Mouse (Mus musculus) lung, embryonic 15.5 days (tissue): ENCODE results near the gene Pitpnc1. TPM values are rescaled to one million over a fixed set of nuclear protein-coding genes. Genes with fewer than 3 reads are reported as not detected.

Experiments
- ATAC-seq: fragments of 200-750 bp; cut with Nextera tagmentation; 2 replicates; pipeline ENCODE4 v1.8.0; 2017; ENCODE audit warnings: moderate number of reproducible peaks, borderline replicate concordance; ENCODE audit not compliant: low FRiP score, low TSS enrichment; ENCODE audit errors: extremely low read depth
- H3K27ac ChIP-seq: fragments of 300-500 bp; sonication (generic); 2 replicates; pipeline ENCODE4 v1.5.1; 2015; ENCODE audit warnings: moderate library complexity, mild to moderate bottlenecking, inconsistent platforms
- H3K27me3 ChIP-seq: fragments of 300-500 bp; sonication (generic); 2 replicates; pipeline ENCODE4 v1.6.1; 2015; ENCODE audit warnings: inconsistent platforms
- H3K36me3 ChIP-seq: fragments of 300-500 bp; sonication (generic); 2 replicates; pipeline ENCODE4 v1.6.1; 2015; ENCODE audit warnings: inconsistent platforms
- H3K4me1 ChIP-seq: fragments of 300-500 bp; sonication (generic); 2 replicates; pipeline ENCODE4 v1.6.1; 2015; ENCODE audit warnings: inconsistent platforms
- H3K4me2 ChIP-seq: fragments of 300-500 bp; sonication (generic); 2 replicates; pipeline ENCODE4 v1.6.1; 2015; ENCODE audit warnings: inconsistent platforms, mild to moderate bottlenecking, moderate library complexity
- H3K4me3 ChIP-seq: fragments of 300-500 bp; sonication (generic); 2 replicates; pipeline ENCODE4 v1.5.1; 2015; ENCODE audit warnings: mild to moderate bottlenecking, inconsistent platforms
- H3K9ac ChIP-seq: fragments of 300-500 bp; sonication (generic); 2 replicates; pipeline ENCODE4 v1.6.1; 2015; ENCODE audit warnings: inconsistent platforms
- H3K9me3 ChIP-seq: fragments of 300-500 bp; sonication (generic); 2 replicates; pipeline ENCODE4 v1.6.1; 2016; ENCODE audit warnings: inconsistent platforms
- WGBS: fragments of 180-500 bp; shearing (Covaris S2); methylation state at CpG from one replicate; pipeline ENCODE4 v1.1.7; 2015; 5-methylcytosine and 5-hydroxymethylcytosine counted together
- polyA plus RNA-seq: library from polyadenylated mRNA; unstranded; fragments of >200 nt; fragmentation: Nextera tagmentation; extraction: Ambion mirVana; gene quantifications from 2 replicates; pipeline ENCODE4 v1.2.1, GENCODE M21; 2015

Pitpnc1 gene
- polyA plus RNA-seq, 1 experiment from 2014 or later, result 16.7 TPM

DNA sequence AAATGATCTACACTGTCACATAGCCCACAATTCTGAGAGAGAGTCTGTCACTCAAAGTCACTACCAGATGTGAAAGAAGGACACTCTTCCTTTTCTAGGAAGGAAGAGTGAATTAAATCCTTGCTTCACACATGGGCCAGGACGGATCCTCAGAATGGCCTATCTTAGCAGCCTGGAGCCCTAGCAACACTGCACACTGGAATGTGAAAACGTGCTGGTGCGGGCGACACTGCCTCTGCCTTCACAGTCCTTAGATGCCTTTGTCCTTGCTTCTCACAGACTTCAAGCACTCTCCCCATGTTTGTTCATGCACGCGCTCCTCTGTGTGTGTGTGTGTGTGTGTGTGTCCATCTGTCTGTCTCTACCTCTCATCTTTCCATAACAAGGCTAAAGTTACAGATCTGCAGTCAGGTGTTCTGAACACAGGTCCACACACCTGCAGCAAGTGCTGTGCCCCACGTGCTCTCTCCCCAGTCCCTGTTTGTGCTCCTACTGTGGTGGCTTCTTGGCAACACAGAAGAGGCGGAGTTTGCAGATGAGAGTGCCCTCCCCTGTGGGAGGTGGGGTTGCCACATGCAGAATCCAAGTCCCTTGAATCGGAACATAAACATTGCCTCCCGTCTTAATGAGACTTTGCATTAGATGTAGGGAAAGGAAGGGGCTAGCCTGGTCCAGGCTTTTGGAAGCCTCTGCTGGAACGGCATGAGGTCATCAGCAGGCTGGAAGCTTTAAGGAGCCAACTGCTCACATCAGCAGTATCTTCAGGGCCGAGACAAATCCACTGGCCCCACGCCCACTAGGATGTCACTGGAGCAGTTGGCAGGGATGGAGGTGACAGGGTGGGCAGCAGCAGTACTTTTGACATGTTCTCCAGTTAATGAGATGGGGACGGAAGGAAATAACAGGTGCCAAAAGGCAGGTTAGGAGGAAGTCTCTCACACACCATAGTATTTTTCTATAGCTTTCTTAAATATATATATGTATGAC lies 144.5 kb downstream of the Pitpnc1 start:
- H3K9ac ChIP-seq, result no peak overlapping the region
- 43% methylated on average over 14 of the region's 14 CpGs for whole genome bisulfite sequencing
- no peaks in the 10 kb centered on the region for H3K36me3 ChIP-seq
- H3K4me3 ChIP-seq, result no peak overlapping the region
- H3K4me1 ChIP-seq, result peaks cover 4% of the 10 kb centered on the region; the same call in 1 of the 2 replicates
- no peaks in the 10 kb centered on the region for H3K27me3 ChIP-seq
- H3K4me2 ChIP-seq, result no peak overlapping the region
- no peak; the same call in 1 of the 2 replicates for ATAC-seq
- H3K9me3 ChIP-seq, result no peaks in the 10 kb centered on the region
- no peak overlapping the region for H3K27ac ChIP-seq

DNA sequence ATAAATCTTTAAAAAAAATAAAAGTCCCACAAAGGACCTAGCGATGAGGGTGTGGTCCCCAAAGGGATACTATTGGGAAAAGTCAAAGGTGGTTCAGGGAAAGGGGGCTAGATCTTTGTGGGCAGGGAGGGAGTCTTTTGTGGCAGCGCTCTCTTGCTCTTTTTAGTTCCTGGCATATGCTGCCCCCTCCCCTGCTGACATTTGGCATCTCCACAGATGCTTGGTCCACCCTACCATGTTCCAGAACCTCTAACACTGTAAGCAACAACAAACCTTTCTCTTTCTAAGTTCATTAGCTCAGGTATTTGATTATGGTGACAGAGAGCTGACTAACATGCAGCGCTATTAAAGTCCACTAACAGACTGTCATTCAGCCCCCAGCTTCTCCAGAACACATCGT lies 145.3 kb downstream of the Pitpnc1 start:
- peaks cover 4% of the 10 kb centered on the region; the same call in 1 of the 2 replicates for H3K4me1 ChIP-seq
- no peak overlapping the region for H3K4me2 ChIP-seq
- H3K9me3 ChIP-seq, result no peaks in the 10 kb centered on the region
- no peaks in the 10 kb centered on the region for H3K36me3 ChIP-seq
- H3K27ac ChIP-seq, result no peak overlapping the region
- H3K27me3 ChIP-seq, result no peaks in the 10 kb centered on the region
- H3K4me3 ChIP-seq, result no peak overlapping the region
- H3K9ac ChIP-seq, result no peak overlapping the region
- 92% methylated on average over 4 of the region's 4 CpGs for WGBS
- ATAC-seq, result no peak

DNA sequence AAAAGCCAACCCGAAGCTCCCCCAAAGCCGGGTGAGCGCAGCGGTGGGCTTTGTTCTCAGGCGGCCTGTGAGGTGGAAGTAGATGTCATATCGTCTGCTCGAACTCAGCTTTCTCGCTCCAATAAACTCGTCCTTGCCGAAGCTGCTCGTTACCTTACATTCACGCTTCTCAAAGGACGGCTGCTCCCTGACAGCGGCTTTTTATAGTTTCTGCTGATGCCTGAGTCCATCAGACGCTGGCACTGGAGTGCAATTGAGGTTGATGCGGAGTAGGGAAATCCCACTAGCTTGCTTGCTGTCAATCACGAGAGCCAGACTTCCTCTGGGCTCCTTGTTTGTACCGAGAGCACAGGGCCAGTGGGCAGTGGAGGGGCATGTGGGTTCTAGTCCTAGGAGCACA lies 147.3 kb downstream of the Pitpnc1 start:
- no peak overlapping the region for H3K4me2 ChIP-seq
- H3K4me1 ChIP-seq, result peaks cover 4% of the 10 kb centered on the region; the same call in 1 of the 2 replicates
- H3K9ac ChIP-seq, result no peak overlapping the region
- WGBS, result 82% methylated on average over 18 of the region's 18 CpGs
- no peaks in the 10 kb centered on the region for H3K36me3 ChIP-seq
- no peak overlapping the region for H3K27ac ChIP-seq
- no peak overlapping the region for H3K4me3 ChIP-seq
- H3K27me3 ChIP-seq, result no peaks in the 10 kb centered on the region
- no peaks in the 10 kb centered on the region for H3K9me3 ChIP-seq
- ATAC-seq, result no peak

DNA sequence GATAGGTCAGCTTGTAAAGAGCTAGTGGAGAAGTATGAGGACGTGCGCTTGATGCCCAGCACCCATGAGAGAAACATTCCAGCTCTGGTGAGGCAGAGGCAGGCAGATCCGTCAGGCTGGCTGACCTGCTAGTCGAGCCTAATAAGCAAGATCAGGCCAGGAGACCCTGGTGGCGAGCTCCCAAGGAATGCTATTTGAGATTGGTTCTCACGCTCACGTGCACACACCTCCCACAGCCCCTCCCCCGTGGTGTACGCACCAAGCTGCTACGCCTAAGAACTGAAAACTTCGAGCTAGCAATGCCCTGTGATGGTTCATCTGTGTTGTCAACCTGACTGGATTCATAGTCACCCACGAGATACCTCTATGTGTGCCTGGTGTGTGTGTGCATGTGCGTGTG lies 148.3 kb downstream of the Pitpnc1 start:
- Histone ChIP-seq H3K4me1 (peaks cover 9% of the 10 kb centered on the region; the same call in 1 of the 2 replicates), H3K36me3 (no peaks in the 10 kb centered on the region), H3K9me3 (no peaks in the 10 kb centered on the region), H3K4me3 (no peak overlapping the region), H3K4me2 (no peak overlapping the region), H3K9ac (no peak overlapping the region), H3K27ac (no peak overlapping the region), H3K27me3 (no peaks in the 10 kb centered on the region)
- no peak for ATAC-seq
- 92% methylated on average over 13 of the region's 13 CpGs for WGBS

DNA sequence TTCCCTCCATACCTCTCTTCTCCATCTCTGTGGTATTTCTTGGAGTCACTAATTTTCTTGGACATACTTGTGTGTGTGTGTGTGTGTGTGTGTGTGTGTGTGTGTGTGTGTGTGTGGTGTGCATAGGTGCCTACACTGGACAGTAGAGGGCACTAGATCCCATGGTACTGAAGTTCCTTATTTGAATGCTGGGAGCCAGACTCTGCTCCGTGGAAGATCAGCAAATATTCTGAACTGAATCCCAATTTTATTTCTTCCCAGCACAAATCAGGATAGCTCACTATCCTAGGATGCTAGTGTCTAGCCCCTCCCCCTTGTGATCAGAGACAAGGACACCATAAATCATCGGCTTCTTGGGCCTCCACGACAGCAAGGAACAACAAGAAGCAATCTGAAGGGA lies 148.7 kb downstream of the Pitpnc1 start:
- H3K9me3 ChIP-seq, result no peaks in the 10 kb centered on the region
- no peak overlapping the region for H3K4me2 ChIP-seq
- H3K4me3 ChIP-seq, result no peak overlapping the region
- peaks cover 9% of the 10 kb centered on the region; the same call in 1 of the 2 replicates for H3K4me1 ChIP-seq
- H3K36me3 ChIP-seq, result no peaks in the 10 kb centered on the region
- ATAC-seq, result no peak
- H3K27ac ChIP-seq, result no peak overlapping the region
- no peaks in the 10 kb centered on the region for H3K27me3 ChIP-seq
- no peak overlapping the region for H3K9ac ChIP-seq
- 78% methylated on average over 3 of the region's 3 CpGs for WGBS

DNA sequence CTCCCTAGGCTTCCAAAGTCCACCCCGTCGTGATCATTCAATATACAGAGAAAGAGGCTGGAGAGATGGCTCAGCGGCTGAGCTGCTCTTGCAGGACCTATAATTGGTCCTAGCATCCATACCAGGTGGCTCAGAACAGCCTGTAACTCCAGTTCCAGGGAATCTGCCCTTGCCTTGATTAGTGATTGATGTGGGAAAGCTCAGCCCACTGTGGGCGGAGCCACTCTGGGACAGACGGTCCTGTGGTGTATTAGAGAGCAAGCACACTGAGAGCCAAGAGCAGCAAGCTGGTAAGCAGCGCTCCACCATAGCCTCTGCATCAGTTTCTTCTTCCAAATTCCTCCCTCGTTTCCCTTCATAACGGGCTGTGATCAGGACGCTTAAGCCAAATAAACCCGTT lies 150.6 kb downstream of the Pitpnc1 start:
- H3K4me2 ChIP-seq, result no peak overlapping the region
- 52% methylated on average over 10 of the region's 10 CpGs for WGBS
- H3K9me3 ChIP-seq, result no peaks in the 10 kb centered on the region
- H3K4me1 ChIP-seq, result peaks cover 4% of the 10 kb centered on the region; the same call in 1 of the 2 replicates
- no peak for ATAC-seq
- H3K9ac ChIP-seq, result no peak overlapping the region
- no peak overlapping the region for H3K27ac ChIP-seq
- H3K27me3 ChIP-seq, result no peaks in the 10 kb centered on the region
- H3K36me3 ChIP-seq, result no peaks in the 10 kb centered on the region
- H3K4me3 ChIP-seq, result no peak overlapping the region

DNA sequence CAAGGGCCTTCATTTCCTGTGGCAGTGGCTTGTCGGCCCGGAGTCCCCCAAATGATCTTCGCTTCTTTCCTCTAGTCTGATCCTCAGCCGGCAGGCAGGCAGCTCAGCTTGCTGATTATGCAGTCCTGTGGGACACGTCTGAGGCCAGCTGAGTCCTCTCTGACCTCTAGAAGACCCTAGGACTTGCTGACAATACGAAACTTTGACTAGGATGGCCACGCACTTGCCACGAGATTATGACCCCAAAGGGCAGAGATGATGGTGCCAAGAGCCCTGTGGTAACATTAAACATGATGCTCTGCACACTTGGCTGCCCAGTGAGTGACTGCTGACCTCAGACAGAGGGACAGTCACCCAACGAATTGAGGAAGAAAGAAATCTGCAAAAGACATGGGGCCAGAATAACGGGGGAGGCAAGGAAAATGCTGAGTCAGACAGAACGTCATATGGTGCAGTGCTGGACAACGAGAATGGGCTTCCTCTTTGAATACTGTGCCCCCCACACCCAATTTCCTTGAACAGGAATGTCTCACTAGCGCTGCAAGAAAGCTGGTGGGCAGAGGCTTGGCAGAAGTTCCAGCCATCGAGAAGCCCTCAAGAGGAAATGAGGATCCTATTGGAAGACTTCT lies 152.7 kb downstream of the Pitpnc1 start:
- H3K27ac ChIP-seq, result no peak overlapping the region
- no peak for ATAC-seq

DNA sequence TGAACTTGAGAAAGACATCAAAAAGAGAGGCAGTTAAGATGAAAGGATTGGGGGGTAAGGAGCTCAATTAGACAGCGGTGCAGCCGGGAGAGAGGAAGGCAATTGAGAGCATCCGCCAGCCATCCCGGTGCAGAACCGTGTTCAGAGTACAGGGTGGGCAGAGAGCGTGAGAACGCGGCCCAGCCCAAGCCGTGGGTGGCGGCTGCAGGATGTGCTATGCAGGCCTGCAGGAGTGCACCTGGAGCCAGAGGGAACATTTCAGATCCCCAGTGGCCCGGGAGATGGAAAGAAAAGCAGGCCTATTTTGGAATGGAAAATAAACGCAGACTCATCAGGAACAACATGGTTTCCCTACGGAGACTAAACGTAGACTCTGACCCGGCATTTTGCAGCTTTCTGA lies 155.0 kb downstream of the Pitpnc1 start:
- no peaks in the 10 kb centered on the region for H3K9me3 ChIP-seq
- WGBS, result 77% methylated on average over 15 of the region's 15 CpGs
- no peak overlapping the region for H3K27ac ChIP-seq
- no peak overlapping the region for H3K9ac ChIP-seq
- no peak overlapping the region for H3K4me3 ChIP-seq
- peaks cover 9% of the 10 kb centered on the region; the same call in 1 of the 2 replicates for H3K4me1 ChIP-seq
- no peak overlapping the region for H3K4me2 ChIP-seq
- no peaks in the 10 kb centered on the region for H3K27me3 ChIP-seq
- H3K36me3 ChIP-seq, result no peaks in the 10 kb centered on the region
- ATAC-seq, result no peak

More for the DNA sequence above, 152.7 kb downstream of the Pitpnc1 start:
- Histone ChIP-seq H3K4me1 (peaks cover 4% of the 10 kb centered on the region; the same call in 1 of the 2 replicates), H3K4me2 (no peak overlapping the region), H3K9me3 (no peaks in the 10 kb centered on the region), H3K27me3 (no peaks in the 10 kb centered on the region), H3K9ac (no peak overlapping the region), H3K4me3 (no peak overlapping the region), H3K36me3 (no peaks in the 10 kb centered on the region)
- 58% methylated on average over 14 of the region's 14 CpGs for WGBS

DNA sequence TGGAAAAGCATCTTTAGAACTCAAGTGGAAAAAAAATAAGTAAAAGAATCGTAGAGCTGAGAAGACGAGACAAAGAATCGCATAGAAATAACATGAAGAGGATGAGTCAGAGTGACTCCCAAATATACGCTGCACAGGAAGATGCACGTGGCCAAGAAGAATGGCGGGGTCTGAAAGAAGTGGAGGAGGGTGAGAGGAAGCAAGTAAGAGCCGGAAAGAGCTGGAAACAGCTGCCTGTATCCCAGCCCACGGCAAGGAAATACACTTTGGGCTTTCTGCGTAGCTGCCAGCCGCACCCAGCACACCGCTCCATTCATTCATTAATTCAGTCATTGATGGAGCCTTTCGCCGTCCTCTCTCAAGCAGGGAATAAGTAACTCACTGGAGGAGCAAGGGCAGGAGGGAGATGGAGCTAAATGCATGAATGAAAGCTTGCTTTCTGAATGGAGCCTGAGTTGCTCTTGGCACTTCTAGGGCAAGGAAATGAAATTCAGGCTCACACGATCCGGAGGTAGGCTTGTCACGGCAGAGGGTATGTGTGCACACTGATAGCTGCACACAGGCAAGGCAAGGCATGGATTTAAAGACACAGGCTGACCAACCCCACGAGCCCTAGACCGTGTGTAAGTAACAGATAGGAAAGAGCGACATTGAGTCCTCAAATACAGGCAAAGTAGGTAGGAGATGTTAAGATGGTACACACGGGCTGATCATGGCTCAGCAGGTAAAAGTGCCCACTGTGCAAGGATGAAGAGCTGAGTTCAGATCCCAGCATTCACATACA lies 160.0 kb downstream of the Pitpnc1 start:
- no peak overlapping the region for H3K9ac ChIP-seq
- WGBS, result 73% methylated on average over 20 of the region's 20 CpGs
- H3K27ac ChIP-seq, result no peak overlapping the region; the same call in 1 of the 2 replicates

DNA sequence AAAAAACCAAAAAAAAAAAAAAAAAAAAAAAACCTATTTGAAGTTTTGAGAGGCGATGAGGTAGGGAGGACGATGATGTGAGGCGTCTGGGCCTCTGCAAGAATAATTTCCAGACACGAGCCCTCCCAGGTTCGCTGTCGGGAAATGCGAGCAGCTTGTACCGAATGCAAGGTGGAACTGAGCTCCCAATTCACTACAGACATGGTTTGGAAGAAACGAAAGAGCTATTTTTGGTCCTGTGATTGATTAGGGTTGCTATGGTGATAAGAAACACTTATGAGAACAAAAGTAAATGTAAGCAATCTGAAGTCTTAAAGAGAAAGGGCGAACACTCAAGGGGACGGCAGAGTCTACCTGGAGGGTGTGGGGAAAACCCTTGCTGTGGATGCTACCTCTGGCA lies 164.3 kb downstream of the Pitpnc1 start:
- H3K27me3 ChIP-seq, result no peaks in the 10 kb centered on the region
- 62% methylated on average over 11 of the region's 11 CpGs for WGBS
- H3K4me3 ChIP-seq, result no peak overlapping the region
- no peak for ATAC-seq
- H3K36me3 ChIP-seq, result no peaks in the 10 kb centered on the region
- no peak overlapping the region for H3K27ac ChIP-seq
- no peaks in the 10 kb centered on the region for H3K9me3 ChIP-seq
- no peak overlapping the region for H3K4me2 ChIP-seq
- 0 out of 2 replicates have a peak, but pooled peaks cover 4% of the 10 kb centered on the region for H3K4me1 ChIP-seq
- no peak overlapping the region for H3K9ac ChIP-seq

More for the DNA sequence above, 160.0 kb downstream of the Pitpnc1 start:
- 0 out of 2 replicates have a peak, but pooled peaks cover 4% of the 10 kb centered on the region for H3K4me1 ChIP-seq
- H3K4me2 ChIP-seq, result no peak overlapping the region
- ATAC-seq, result no peak
- H3K36me3 ChIP-seq, result no peaks in the 10 kb centered on the region
- H3K4me3 ChIP-seq, result no peak overlapping the region
- H3K27me3 ChIP-seq, result no peaks in the 10 kb centered on the region
- H3K9me3 ChIP-seq, result no peaks in the 10 kb centered on the region

DNA sequence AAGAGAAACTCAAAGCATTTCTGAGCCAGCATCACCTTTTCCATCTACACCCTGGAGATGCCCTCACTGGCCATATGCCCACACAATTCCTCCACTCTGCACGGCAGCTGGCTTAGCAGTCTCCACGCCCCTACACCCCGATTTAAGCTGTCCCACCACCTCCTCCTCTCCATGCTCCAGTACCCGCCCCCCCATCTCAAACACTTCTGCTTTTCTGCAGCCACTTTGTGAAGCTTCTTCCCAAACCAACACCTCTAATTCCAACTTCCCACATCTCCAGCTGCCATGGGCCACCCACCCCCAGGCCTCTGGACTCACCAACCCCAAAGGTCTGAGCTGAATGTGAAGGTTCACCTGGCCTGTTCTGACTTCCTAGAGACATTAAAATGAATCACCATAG lies 168.4 kb downstream of the Pitpnc1 start:
- Histone ChIP-seq H3K9ac (no peak overlapping the region), H3K36me3 (no peaks in the 10 kb centered on the region), H3K27me3 (no peaks in the 10 kb centered on the region), H3K4me1 (no peaks in the 10 kb centered on the region), H3K4me3 (no peak overlapping the region), H3K9me3 (no peaks in the 10 kb centered on the region), H3K4me2 (no peak overlapping the region), H3K27ac (no peak overlapping the region)
- 75% methylated on average over 4 of the region's 4 CpGs for WGBS
- ATAC-seq, result no peak
